Mouse (Mus musculus) small intestine, adult 2 months (tissue): ENCODE results near the gene Fstl3. TPM values are rescaled to one million over a fixed set of nuclear protein-coding genes. Genes with fewer than 3 reads are reported as not detected.

Experiments
- H3K27ac ChIP-seq: fragments of 200-500 bp; 2 replicates; pipeline ENCODE4 v1.5.1; 2012; ENCODE audit warnings: low read depth, low read length, control low read depth, inconsistent platforms; ENCODE audit not compliant: insufficient read depth
- H3K27me3 ChIP-seq: fragments of 200-500 bp; 2 replicates; pipeline ENCODE4 v1.6.1; 2012; ENCODE audit warnings: mild to moderate bottlenecking, moderate library complexity, low read length, inconsistent platforms; ENCODE audit not compliant: control insufficient read depth, insufficient read depth
- H3K36me3 ChIP-seq: fragments of 200-500 bp; 2 replicates; pipeline ENCODE4 v1.6.1; 2012; ENCODE audit warnings: mild to moderate bottlenecking, low read length, control low read depth, inconsistent platforms; ENCODE audit not compliant: control insufficient read depth, insufficient read depth
- H3K4me1 ChIP-seq: fragments of 200-500 bp; 2 replicates; pipeline ENCODE4 v1.6.1; 2012; ENCODE audit warnings: low read length, inconsistent platforms, mixed read lengths; ENCODE audit not compliant: control insufficient read depth, insufficient read depth, insufficient read length
- H3K4me3 ChIP-seq: fragments of 200-500 bp; 2 replicates; pipeline ENCODE4 v1.5.1; 2012; ENCODE audit warnings: low read depth, mild to moderate bottlenecking, control low read depth, inconsistent platforms, low read length, moderate library complexity
- CTCF ChIP-seq: fragments of 200-500 bp; IDR thresholded peaks from 2 replicates; pipeline ENCODE4 v1.5.1; 2012; ENCODE audit warnings: low read depth, mild to moderate bottlenecking, control low read depth, inconsistent platforms, low read length, moderate library complexity, mixed read lengths; ENCODE audit not compliant: insufficient replicate concordance, insufficient read length; ENCODE audit errors: extremely low read depth
- POLR2A ChIP-seq: fragments of 200-500 bp; IDR thresholded peaks from 2 replicates; pipeline ENCODE4 v1.6.1; 2012; ENCODE audit warnings: low read depth, mild to moderate bottlenecking, control low read depth, inconsistent platforms, low read length, moderate library complexity
- WGBS: fragments of 180-500 bp; shearing (Covaris S2); methylation state at CpG from one replicate; pipeline ENCODE4 v1.1.7; 2018; 5-methylcytosine and 5-hydroxymethylcytosine counted together
- polyA plus RNA-seq: library from polyadenylated mRNA; depleted of rRNA; stranded (reverse); fragments of >200 nt; gene quantifications from 2 replicates; pipeline ENCODE4 v1.2.3, GENCODE M21; 2012; rRNA removed

The Fstl3 gene
- 16.0 and 19.6 TPM in 2 replicates for polyA plus RNA-seq

DNA sequence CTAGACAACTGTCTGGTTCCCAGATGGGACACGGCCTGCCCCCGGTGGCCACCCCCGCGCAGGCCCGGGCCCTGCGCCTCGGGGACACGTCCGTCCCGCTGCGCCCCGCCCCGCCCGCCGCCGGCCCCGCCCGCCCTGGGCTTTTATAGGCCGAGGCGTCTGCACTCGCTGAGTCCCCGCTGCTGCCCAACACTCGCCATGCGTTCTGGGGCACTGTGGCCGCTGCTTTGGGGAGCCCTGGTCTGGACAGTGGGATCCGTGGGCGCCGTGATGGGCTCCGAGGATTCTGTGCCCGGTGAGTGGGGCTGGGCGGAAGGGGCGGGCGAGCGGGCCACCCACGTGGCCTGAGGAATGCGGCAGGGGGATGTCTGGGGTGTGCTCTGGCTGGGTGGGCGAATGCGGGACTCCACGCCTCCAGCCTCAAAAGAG lies at the start of gene Fstl3:
Gene Fstl3 (plus strand): TSS at position 170 of the 429 bp plus-strand sequence.
- Histone ChIP-seq H3K27ac (0 out of 2 replicates have a peak within 1 kb of the TSS, but pooled peaks have one; percentile 10), H3K4me3 (peak within 1 kb of the TSS; percentile 57), H3K27me3 (no peaks in the 10 kb centered on the region), H3K4me1 (peaks cover 17% of the 10 kb centered on the region), H3K36me3 (no peaks in the 10 kb centered on the region)
- 2% methylated on average over 39 of the region's 39 CpGs for WGBS
- TF ChIP-seq CTCF (no peak), POLR2A (no peak)

DNA sequence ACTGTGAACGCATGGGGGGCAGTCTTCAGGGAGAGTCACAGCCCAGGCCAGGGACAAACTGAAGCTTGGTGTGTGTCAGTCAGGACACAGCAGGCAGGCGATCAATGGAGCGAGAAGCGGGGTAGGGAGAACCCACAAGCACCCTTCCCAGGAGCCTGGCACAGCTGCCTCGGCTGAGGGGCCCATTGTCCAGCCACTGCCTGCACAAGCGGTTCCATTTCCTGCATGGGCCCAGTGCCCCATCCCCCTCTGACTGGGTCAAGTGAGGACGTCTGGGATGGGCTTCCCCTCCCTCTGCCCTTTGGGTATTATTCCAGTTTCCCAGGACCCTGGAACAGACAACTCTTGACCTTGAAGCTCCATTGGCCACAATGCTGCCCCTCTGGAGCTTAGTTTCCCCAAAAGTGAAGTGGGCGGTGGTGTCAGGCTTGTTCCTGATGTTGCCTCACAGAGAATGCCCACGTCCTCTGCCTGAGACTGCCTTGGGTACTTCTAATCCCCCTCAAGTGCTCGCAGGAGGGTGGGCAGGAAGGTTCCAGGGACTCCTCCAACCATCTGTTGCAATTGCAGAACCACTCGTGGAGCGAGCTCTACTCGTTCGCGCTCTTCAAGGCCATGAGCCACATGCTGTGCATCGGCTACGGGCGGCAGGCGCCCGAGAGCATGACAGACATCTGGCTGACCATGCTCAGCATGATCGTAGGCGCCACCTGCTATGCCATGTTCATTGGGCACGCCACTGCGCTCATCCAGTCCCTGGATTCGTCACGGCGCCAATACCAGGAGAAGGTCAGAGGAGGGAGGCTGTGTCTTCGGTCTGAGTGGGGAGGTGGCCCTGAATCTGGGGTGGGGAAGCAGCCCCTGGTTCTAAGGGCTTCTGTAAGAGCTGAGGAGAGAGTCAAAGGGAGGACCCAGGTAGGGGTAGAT lies 48.5 kb upstream of the Fstl3 start:
- no peaks in the 10 kb centered on the region for H3K36me3 ChIP-seq
- WGBS, result 68% methylated on average over 28 of the region's 28 CpGs
- no peaks in the 10 kb centered on the region for H3K27me3 ChIP-seq
- H3K4me1 ChIP-seq, result no peaks in the 10 kb centered on the region
- TF ChIP-seq CTCF (no peak), POLR2A (no peak)
- no peak overlapping the region for H3K27ac ChIP-seq
- no peak overlapping the region for H3K4me3 ChIP-seq

GRCm38 (mm10) chr10:79729357-79729965 lies 47.6 kb upstream of the Fstl3 start:
- TF ChIP-seq POLR2A (no peak), CTCF (no peak)
- WGBS, result 59% methylated on average over 13 of the region's 13 CpGs
- no peaks in the 10 kb centered on the region for H3K4me1 ChIP-seq
- H3K4me3 ChIP-seq, result no peak overlapping the region
- no peak overlapping the region for H3K27ac ChIP-seq
- H3K36me3 ChIP-seq, result peaks cover 3% of the 10 kb centered on the region; the same call in 1 of the 2 replicates
- no peaks in the 10 kb centered on the region for H3K27me3 ChIP-seq

DNA sequence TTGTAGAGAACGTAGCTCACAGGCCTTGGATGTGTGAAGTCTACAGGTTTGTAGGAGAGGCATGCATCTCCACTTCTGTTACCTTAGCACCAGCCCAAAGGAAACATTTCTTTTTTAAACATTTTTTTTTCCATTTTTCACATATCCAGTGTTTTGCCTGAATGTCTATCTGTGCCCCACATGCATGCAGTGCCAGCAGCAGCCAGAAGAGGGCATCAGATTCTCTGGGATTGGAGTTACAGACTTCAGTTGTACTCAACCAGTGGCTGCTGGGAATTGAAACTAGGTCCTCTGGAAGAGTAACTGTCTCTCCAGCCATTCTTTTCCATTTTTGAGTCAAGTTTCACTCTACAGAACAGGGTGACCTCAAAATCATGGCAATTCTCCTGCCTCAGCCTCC lies 44.6 kb upstream of the Fstl3 start:
- peak; percentile 64; the same call in 1 of the 2 replicates for TF ChIP-seq CTCF
- no peak for TF ChIP-seq POLR2A
- Histone ChIP-seq H3K27me3 (no peaks in the 10 kb centered on the region), H3K4me3 (no peak overlapping the region), H3K36me3 (peaks cover 25% of the 10 kb centered on the region), H3K27ac (no peak overlapping the region), H3K4me1 (peaks cover 6% of the 10 kb centered on the region)
- WGBS, result 93% methylated on average over 1 of the region's 1 CpGs

- TF ChIP-seq POLR2A (no peak), CTCF (no peak)
- 94% methylated on average over 15 of the region's 15 CpGs for WGBS
- Histone ChIP-seq H3K4me1 (peaks cover 13% of the 10 kb centered on the region), H3K27ac (no peak overlapping the region), H3K4me3 (no peak overlapping the region), H3K27me3 (no peaks in the 10 kb centered on the region), H3K36me3 (peaks cover 37% of the 10 kb centered on the region)
Measured at GRCm38 (mm10) chr10:79733847-79734246, 43.2 kb upstream of the Fstl3 start.

- H3K27me3 ChIP-seq, result no peaks in the 10 kb centered on the region
- no peak for TF ChIP-seq CTCF
- no peak for TF ChIP-seq POLR2A
- H3K4me3 ChIP-seq, result no peak overlapping the region
- peaks cover 52% of the 10 kb centered on the region for H3K36me3 ChIP-seq
- H3K4me1 ChIP-seq, result peaks cover 13% of the 10 kb centered on the region
- H3K27ac ChIP-seq, result no peak overlapping the region
- 81% methylated on average over 51 of the region's 52 CpGs for WGBS
Measured at GRCm38 (mm10) chr10:79735361-79735760, 41.7 kb upstream of the Fstl3 start.

GRCm38 (mm10) chr10:79736706-79737105 lies 40.4 kb upstream of the Fstl3 start:
- no peaks in the 10 kb centered on the region for H3K27me3 ChIP-seq
- peaks cover 63% of the 10 kb centered on the region for H3K36me3 ChIP-seq
- no peak overlapping the region for H3K4me3 ChIP-seq
- WGBS, result 92% methylated on average over 14 of the region's 14 CpGs
- H3K4me1 ChIP-seq, result peaks cover 13% of the 10 kb centered on the region
- TF ChIP-seq CTCF, result no peak
- TF ChIP-seq POLR2A, result no peak
- no peak overlapping the region for H3K27ac ChIP-seq
